Mouse (Mus musculus): ENCODE measurements around the gene Paox. TPM values are rescaled to one million over a fixed set of nuclear protein-coding genes. Genes with fewer than 3 reads are reported as not detected.

The Paox gene
- polyA plus RNA-seq (2015; fragmentation: Nextera tagmentation; extraction: Ambion mirVana) = 20.0 and 20.5 TPM in 2 replicates

- Histone ChIP-seq H3K4me1 (no peaks in the 10 kb centered on the region), H3K9ac (peak within 1 kb of the TSS; percentile 72), H3K9me3 (replicated peaks) (no peaks in the 10 kb centered on the region), H3K36me3 (peaks cover 21% of the 10 kb centered on the region), H3K4me3 (replicated peaks) (peak within 1 kb of the TSS; percentile 78), H3K27ac (replicated peaks) (peak within 1 kb of the TSS; percentile 91), H3K4me2 (replicated peaks) (peak within 1 kb of the TSS; percentile 82), H3K27me3 (no peaks in the 10 kb centered on the region)
- peak; percentile 70 for ATAC-seq (ENCODE audit: insufficient number of reproducible peaks, low FRiP score, low TSS enrichment, low read depth)
- 1% methylated on average over 23 of the region's 23 CpGs for WGBS
Observed at GRCm38 (mm10) chr7:140115583-140116328, at the start of gene Paox. Gene Paox, plus strand, starts transcription at chr7:140115799.

GRCm38 (mm10) chr7:140067397-140067796, 48.2 kb upstream of the Paox start:
- Histone ChIP-seq H3K36me3 (no peaks in the 10 kb centered on the region), H3K27me3 (peaks cover 48% of the 10 kb centered on the region), H3K27ac (replicated peaks) (no peak overlapping the region), H3K4me2 (replicated peaks) (no peak overlapping the region), H3K4me3 (replicated peaks) (no peak overlapping the region), H3K9me3 (replicated peaks) (0 out of 2 replicates have a peak, but pooled peaks cover 4% of the 10 kb centered on the region), H3K4me1 (0 out of 2 replicates have a peak, but pooled peaks cover 5% of the 10 kb centered on the region), H3K9ac (no peak overlapping the region)
- WGBS = 51% methylated on average over 6 of the region's 6 CpGs
- no peak for ATAC-seq (ENCODE audit: insufficient number of reproducible peaks, low FRiP score, low TSS enrichment, low read depth)

GRCm38 (mm10) chr7:140070042-140070711, 45.4 kb upstream of the Paox start:
- Histone ChIP-seq H3K4me3 (replicated peaks) (peak overlapping the region; percentile 33), H3K9ac (no peak overlapping the region), H3K27me3 (peaks cover 38% of the 10 kb centered on the region), H3K9me3 (replicated peaks) (0 out of 2 replicates have a peak, but pooled peaks cover 4% of the 10 kb centered on the region), H3K27ac (replicated peaks) (no peak overlapping the region), H3K36me3 (no peaks in the 10 kb centered on the region), H3K4me1 (0 out of 2 replicates have a peak, but pooled peaks cover 5% of the 10 kb centered on the region), H3K4me2 (replicated peaks) (peak overlapping the region; percentile 45)
- ATAC-seq (ENCODE audit: insufficient number of reproducible peaks, low FRiP score, low TSS enrichment, low read depth) = no peak
- WGBS = 35% methylated on average over 39 of the region's 39 CpGs

- H3K36me3 ChIP-seq = no peaks in the 10 kb centered on the region
- no peak overlapping the region for H3K4me2 ChIP-seq (replicated peaks)
- 56% methylated on average over 6 of the region's 6 CpGs for WGBS
- H3K9me3 ChIP-seq (replicated peaks) = no peaks in the 10 kb centered on the region
- H3K27me3 ChIP-seq = peaks cover 46% of the 10 kb centered on the region
- no peak overlapping the region for H3K27ac ChIP-seq (replicated peaks)
- ATAC-seq (ENCODE audit: insufficient number of reproducible peaks, low FRiP score, low TSS enrichment, low read depth) = no peak
- no peak overlapping the region for H3K9ac ChIP-seq
- no peak overlapping the region for H3K4me3 ChIP-seq (replicated peaks)
- H3K4me1 ChIP-seq = peaks cover 20% of the 10 kb centered on the region
Observed at GRCm38 (mm10) chr7:140077698-140078097, 37.9 kb upstream of the Paox start.

- no peak overlapping the region for H3K4me2 ChIP-seq (replicated peaks)
- H3K27me3 ChIP-seq = peaks cover 45% of the 10 kb centered on the region
- H3K4me1 ChIP-seq = peaks cover 20% of the 10 kb centered on the region
- no peak overlapping the region for H3K4me3 ChIP-seq (replicated peaks)
- H3K27ac ChIP-seq (replicated peaks) = no peak overlapping the region
- H3K9me3 ChIP-seq (replicated peaks) = no peaks in the 10 kb centered on the region
- no peak for ATAC-seq (ENCODE audit: insufficient number of reproducible peaks, low FRiP score, low TSS enrichment, low read depth)
- H3K9ac ChIP-seq = no peak overlapping the region
- no peaks in the 10 kb centered on the region for H3K36me3 ChIP-seq
- WGBS = 2% methylated on average over 5 of the region's 5 CpGs
Observed at GRCm38 (mm10) chr7:140078711-140079110, 36.9 kb upstream of the Paox start.

GRCm38 (mm10) chr7:140080503-140081156, 35.0 kb upstream of the Paox start:
- peak; percentile 58 for ATAC-seq (ENCODE audit: insufficient number of reproducible peaks, low FRiP score, low TSS enrichment, low read depth)
- H3K27ac ChIP-seq (replicated peaks) = no peak overlapping the region
- 4% methylated on average over 24 of the region's 24 CpGs for WGBS
- no peak overlapping the region for H3K9ac ChIP-seq
- H3K27me3 ChIP-seq = peaks cover 43% of the 10 kb centered on the region
- H3K4me2 ChIP-seq (replicated peaks) = peak overlapping the region; percentile 44
- H3K4me3 ChIP-seq (replicated peaks) = peak overlapping the region; percentile 26
- H3K36me3 ChIP-seq = no peaks in the 10 kb centered on the region
- peaks cover 20% of the 10 kb centered on the region for H3K4me1 ChIP-seq
- H3K9me3 ChIP-seq (replicated peaks) = no peaks in the 10 kb centered on the region

- H3K4me3 ChIP-seq (replicated peaks) = no peak overlapping the region
- no peaks in the 10 kb centered on the region for H3K9me3 ChIP-seq (replicated peaks)
- H3K9ac ChIP-seq = no peak overlapping the region
- H3K27ac ChIP-seq (replicated peaks) = no peak overlapping the region
- H3K4me2 ChIP-seq (replicated peaks) = no peak overlapping the region
- H3K4me1 ChIP-seq = peaks cover 20% of the 10 kb centered on the region
- H3K36me3 ChIP-seq = no peaks in the 10 kb centered on the region
- WGBS = 18% methylated on average over 20 of the region's 20 CpGs
- 0 out of 2 replicates have a peak, but pooled peaks have one; percentile 6 for ATAC-seq (ENCODE audit: insufficient number of reproducible peaks, low FRiP score, low TSS enrichment, low read depth)
- H3K27me3 ChIP-seq = peaks cover 43% of the 10 kb centered on the region
Observed at GRCm38 (mm10) chr7:140081408-140082241, 34.0 kb upstream of the Paox start.

- peaks cover 43% of the 10 kb centered on the region for H3K27me3 ChIP-seq
- no peak within 1 kb of the TSS for H3K4me2 ChIP-seq (replicated peaks)
- WGBS = 6% methylated on average over 18 of the region's 18 CpGs
- no peaks in the 10 kb centered on the region for H3K36me3 ChIP-seq
- no peak within 1 kb of the TSS for H3K27ac ChIP-seq (replicated peaks)
- no peaks in the 10 kb centered on the region for H3K9me3 ChIP-seq (replicated peaks)
- peaks cover 20% of the 10 kb centered on the region for H3K4me1 ChIP-seq
- no peak within 1 kb of the TSS for H3K9ac ChIP-seq
- ATAC-seq (ENCODE audit: insufficient number of reproducible peaks, low FRiP score, low TSS enrichment, low read depth) = peak; percentile 43; the same call in 1 of the 2 replicates
- no peak within 1 kb of the TSS for H3K4me3 ChIP-seq (replicated peaks)
Observed at GRCm38 (mm10) chr7:140082242-140082678, 33.3 kb upstream of the Paox start, which contains the start of gene Caly. Gene Caly, minus strand, starts transcription at chr7:140082548.

GRCm38 (mm10) chr7:140090601-140091000, 25.0 kb upstream of the Paox start:
- Histone ChIP-seq H3K27ac (replicated peaks) (no peak overlapping the region), H3K9me3 (replicated peaks) (no peaks in the 10 kb centered on the region), H3K4me2 (replicated peaks) (no peak overlapping the region), H3K4me1 (no peaks in the 10 kb centered on the region), H3K27me3 (no peaks in the 10 kb centered on the region), H3K9ac (no peak overlapping the region), H3K4me3 (replicated peaks) (no peak overlapping the region), H3K36me3 (no peaks in the 10 kb centered on the region)
- 64% methylated on average over 10 of the region's 10 CpGs for WGBS
- ATAC-seq (ENCODE audit: insufficient number of reproducible peaks, low FRiP score, low TSS enrichment, low read depth) = no peak

- 71% methylated on average over 5 of the region's 5 CpGs for WGBS
Observed at GRCm38 (mm10) chr7:140092924-140093528, 22.6 kb upstream of the Paox start, which contains the start of gene Prap1. Gene Prap1, plus strand, starts transcription at chr7:140093395.

More at GRCm38 (mm10) chr7:140092924-140093528, 22.6 kb upstream of the Paox start, which contains the start of gene Prap1:
- H3K4me2 ChIP-seq (replicated peaks) = no peak within 1 kb of the TSS
- H3K4me1 ChIP-seq = no peaks in the 10 kb centered on the region
- H3K4me3 ChIP-seq (replicated peaks) = no peak within 1 kb of the TSS
- no peak within 1 kb of the TSS for H3K27ac ChIP-seq (replicated peaks)
- no peaks in the 10 kb centered on the region for H3K27me3 ChIP-seq
- no peaks in the 10 kb centered on the region for H3K36me3 ChIP-seq
- no peaks in the 10 kb centered on the region for H3K9me3 ChIP-seq (replicated peaks)
- no peak within 1 kb of the TSS for H3K9ac ChIP-seq
- no peak for ATAC-seq (ENCODE audit: insufficient number of reproducible peaks, low FRiP score, low TSS enrichment, low read depth)

Measured in embryonic facial prominence, embryonic 15.5 days (tissue).